Mouse (Mus musculus): ENCODE results near the gene Tekt3. TPM values are rescaled to one million over a fixed set of nuclear protein-coding genes. Genes with fewer than 3 reads are reported as not detected.

The Tekt3 gene
- polyA plus RNA-seq, 1 experiment: 0.05 TPM

DNA sequence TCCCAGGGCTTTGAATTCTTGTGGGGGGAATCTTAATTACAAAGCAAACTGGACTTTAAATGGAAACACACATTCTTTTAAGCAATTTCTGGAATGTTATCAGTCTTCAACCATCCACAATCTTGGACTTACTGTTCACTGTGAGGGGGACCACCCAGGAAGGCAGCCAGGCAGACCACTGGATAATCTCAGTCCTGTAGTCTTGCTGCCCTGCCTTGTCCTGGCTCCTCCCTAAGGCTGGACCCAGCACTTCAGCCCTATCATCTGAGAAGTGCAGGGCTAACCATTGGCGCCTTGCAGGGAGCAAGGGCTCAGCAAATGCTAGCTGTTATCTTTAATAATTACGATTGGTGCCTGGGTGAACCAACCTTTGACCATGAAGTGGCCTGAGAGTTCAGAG lies 37.3 kb upstream of the Tekt3 start:
- Histone ChIP-seq H3K36me3 (ENCODE audit: control insufficient read depth, insufficient read depth, low read length) (no peaks in the 10 kb centered on the region), H3K27me3 (ENCODE audit: control insufficient read depth, insufficient read depth, low read length) (no peaks in the 10 kb centered on the region), H3K27ac (ENCODE audit: control insufficient read depth, insufficient read depth, low read length) (no peak overlapping the region), H3K4me1 (replicated peaks; ENCODE audit: control insufficient read depth, insufficient read depth, low read length) (no peaks in the 10 kb centered on the region), H3K4me3 (ENCODE audit: control insufficient read depth, insufficient read depth, low read length) (no peak overlapping the region)
- 75% methylated on average over 2 of the region's 2 CpGs for WGBS
- no peak for DNase-seq
- TF ChIP-seq CTCF (IDR thresholded peaks at IDR 0.05; ENCODE audit: borderline replicate concordance, control insufficient read depth, extremely low read depth, insufficient read depth, low read length, poor library complexity) (no peak), POLR2A (IDR thresholded peaks at IDR 0.05; ENCODE audit: control insufficient read depth, extremely low read depth, insufficient read depth, low read length, poor library complexity) (no peak)

DNA sequence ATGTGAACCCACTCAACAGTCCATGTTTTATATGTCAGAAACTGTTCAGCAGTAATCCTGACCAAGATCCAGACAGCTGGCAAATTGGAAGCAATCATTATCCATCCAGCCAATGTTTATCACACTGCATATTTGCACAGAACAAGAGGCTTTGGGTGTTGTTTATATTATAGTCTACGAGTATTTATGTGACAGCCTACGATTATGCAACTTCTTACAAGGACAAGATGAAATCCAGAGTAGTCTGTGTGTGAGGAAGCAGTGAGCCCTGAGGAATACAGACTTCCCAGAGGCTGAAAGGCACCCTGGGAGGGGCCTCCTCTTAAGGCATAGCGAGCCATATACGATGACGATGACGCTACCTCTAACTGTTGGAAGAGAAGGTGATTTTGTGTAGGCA lies 36.0 kb upstream of the Tekt3 start:
- Histone ChIP-seq H3K36me3 (ENCODE audit: control insufficient read depth, insufficient read depth, low read length) (no peaks in the 10 kb centered on the region), H3K27me3 (ENCODE audit: control insufficient read depth, insufficient read depth, low read length) (no peaks in the 10 kb centered on the region), H3K27ac (ENCODE audit: control insufficient read depth, insufficient read depth, low read length) (no peak overlapping the region), H3K4me3 (ENCODE audit: control insufficient read depth, insufficient read depth, low read length) (no peak overlapping the region), H3K4me1 (replicated peaks; ENCODE audit: control insufficient read depth, insufficient read depth, low read length) (no peaks in the 10 kb centered on the region)
- TF ChIP-seq CTCF (IDR thresholded peaks at IDR 0.05; ENCODE audit: borderline replicate concordance, control insufficient read depth, extremely low read depth, insufficient read depth, low read length, poor library complexity) (no peak), POLR2A (IDR thresholded peaks at IDR 0.05; ENCODE audit: control insufficient read depth, extremely low read depth, insufficient read depth, low read length, poor library complexity) (no peak)
- DNase-seq: no peak
- 93% methylated on average over 6 of the region's 6 CpGs for WGBS

- TF ChIP-seq CTCF (IDR thresholded peaks at IDR 0.05; ENCODE audit: borderline replicate concordance, control insufficient read depth, extremely low read depth, insufficient read depth, low read length, poor library complexity) (no peak), POLR2A (IDR thresholded peaks at IDR 0.05; ENCODE audit: control insufficient read depth, extremely low read depth, insufficient read depth, low read length, poor library complexity) (no peak)
- no peaks in the 10 kb centered on the region for H3K36me3 ChIP-seq (ENCODE audit: control insufficient read depth, insufficient read depth, low read length)
- H3K27ac ChIP-seq (ENCODE audit: control insufficient read depth, insufficient read depth, low read length): no peak overlapping the region
- no peaks in the 10 kb centered on the region for H3K4me1 ChIP-seq (replicated peaks; ENCODE audit: control insufficient read depth, insufficient read depth, low read length)
- no peak for DNase-seq
- no peaks in the 10 kb centered on the region for H3K27me3 ChIP-seq (ENCODE audit: control insufficient read depth, insufficient read depth, low read length)
- H3K4me3 ChIP-seq (ENCODE audit: control insufficient read depth, insufficient read depth, low read length): no peak overlapping the region
- WGBS: 46% methylated on average over 9 of the region's 9 CpGs
These were observed 34.8 kb upstream of the Tekt3 start for GRCm38 (mm10) chr11:63026651-63027141.

- no peaks in the 10 kb centered on the region for H3K36me3 ChIP-seq (ENCODE audit: control insufficient read depth, insufficient read depth, low read length)
- no peak overlapping the region for H3K4me3 ChIP-seq (ENCODE audit: control insufficient read depth, insufficient read depth, low read length)
- H3K4me1 ChIP-seq (replicated peaks; ENCODE audit: control insufficient read depth, insufficient read depth, low read length): no peaks in the 10 kb centered on the region
- TF ChIP-seq POLR2A (IDR thresholded peaks at IDR 0.05; ENCODE audit: control insufficient read depth, extremely low read depth, insufficient read depth, low read length, poor library complexity): no peak
- TF ChIP-seq CTCF (IDR thresholded peaks at IDR 0.05; ENCODE audit: borderline replicate concordance, control insufficient read depth, extremely low read depth, insufficient read depth, low read length, poor library complexity): no peak
- no peak overlapping the region for H3K27ac ChIP-seq (ENCODE audit: control insufficient read depth, insufficient read depth, low read length)
- no peaks in the 10 kb centered on the region for H3K27me3 ChIP-seq (ENCODE audit: control insufficient read depth, insufficient read depth, low read length)
- WGBS: 95% methylated on average over 3 of the region's 3 CpGs
- no peak for DNase-seq
These were observed 33.3 kb upstream of the Tekt3 start for GRCm38 (mm10) chr11:63028131-63028530.

DNA sequence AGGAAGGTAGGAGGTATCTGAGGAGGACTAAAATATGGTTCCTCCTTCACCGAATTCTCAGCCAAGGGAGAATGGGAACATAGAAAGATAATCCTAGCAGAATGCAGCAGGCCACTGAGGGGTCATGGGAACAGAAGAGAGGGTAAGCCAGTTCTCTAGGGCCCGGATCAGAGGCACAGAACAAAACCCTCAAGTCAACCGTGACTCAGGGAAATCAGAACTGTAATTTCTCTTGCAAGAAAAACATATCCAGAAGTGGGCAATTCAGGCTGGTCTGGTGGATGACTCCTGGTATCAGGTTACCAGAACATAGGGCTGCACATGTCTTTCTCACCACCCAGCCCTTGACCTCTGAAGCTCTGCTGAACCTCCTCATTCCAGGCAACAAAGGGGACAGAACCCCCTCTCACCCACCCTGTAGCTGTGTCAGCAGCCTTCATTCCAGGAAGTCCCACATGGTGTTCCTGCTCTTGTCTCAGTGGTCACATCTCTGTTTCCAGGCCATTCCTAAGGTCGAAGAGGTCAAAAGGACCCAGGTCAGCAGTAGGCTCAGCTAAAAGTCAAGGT lies 32.2 kb upstream of the Tekt3 start:
- 75% methylated on average over 4 of the region's 4 CpGs for WGBS
- no peak overlapping the region for H3K4me3 ChIP-seq (ENCODE audit: control insufficient read depth, insufficient read depth, low read length)

GRCm38 (mm10) chr11:63029721-63030120 lies 31.7 kb upstream of the Tekt3 start:
- no peak for DNase-seq

More for the DNA sequence above, 32.2 kb upstream of the Tekt3 start:
- DNase-seq: no peak
- no peaks in the 10 kb centered on the region for H3K36me3 ChIP-seq (ENCODE audit: control insufficient read depth, insufficient read depth, low read length)
- H3K27me3 ChIP-seq (ENCODE audit: control insufficient read depth, insufficient read depth, low read length): no peaks in the 10 kb centered on the region
- no peak overlapping the region for H3K27ac ChIP-seq (ENCODE audit: control insufficient read depth, insufficient read depth, low read length)
- H3K4me1 ChIP-seq (replicated peaks; ENCODE audit: control insufficient read depth, insufficient read depth, low read length): no peaks in the 10 kb centered on the region
- TF ChIP-seq POLR2A (IDR thresholded peaks at IDR 0.05; ENCODE audit: control insufficient read depth, extremely low read depth, insufficient read depth, low read length, poor library complexity): no peak
- no peak for TF ChIP-seq CTCF (IDR thresholded peaks at IDR 0.05; ENCODE audit: borderline replicate concordance, control insufficient read depth, extremely low read depth, insufficient read depth, low read length, poor library complexity)

More at GRCm38 (mm10) chr11:63029721-63030120, 31.7 kb upstream of the Tekt3 start:
- Histone ChIP-seq H3K36me3 (ENCODE audit: control insufficient read depth, insufficient read depth, low read length) (no peaks in the 10 kb centered on the region), H3K27me3 (ENCODE audit: control insufficient read depth, insufficient read depth, low read length) (no peaks in the 10 kb centered on the region), H3K4me3 (ENCODE audit: control insufficient read depth, insufficient read depth, low read length) (no peak overlapping the region), H3K27ac (ENCODE audit: control insufficient read depth, insufficient read depth, low read length) (no peak overlapping the region), H3K4me1 (replicated peaks; ENCODE audit: control insufficient read depth, insufficient read depth, low read length) (no peaks in the 10 kb centered on the region)
- TF ChIP-seq CTCF (IDR thresholded peaks at IDR 0.05; ENCODE audit: borderline replicate concordance, control insufficient read depth, extremely low read depth, insufficient read depth, low read length, poor library complexity): no peak
- no peak for TF ChIP-seq POLR2A (IDR thresholded peaks at IDR 0.05; ENCODE audit: control insufficient read depth, extremely low read depth, insufficient read depth, low read length, poor library complexity)
- 90% methylated on average over 6 of the region's 6 CpGs for WGBS

Data from thymus, adult 2 months (tissue).